Mouse (Mus musculus) adrenal gland, adult 10 weeks (tissue): ENCODE results near the gene Utp4. TPM values are rescaled to one million over a fixed set of nuclear protein-coding genes. Genes with fewer than 3 reads are reported as not detected.

ENCODE experiments used
- polyA plus RNA-seq: library from polyadenylated mRNA; stranded (reverse); fragments of 350-450 nt; fragmentation: Illumina TruSeq; extraction: RNeasy Lipid Tissue Mini Kit (QIAGEN cat#74804); gene quantifications from one replicate; pipeline ENCODE4 v1.2.3, GENCODE M21; 2014; ENCODE audit warnings: low read depth, low replicate concordance

Utp4 gene
- polyA plus RNA-seq: 35.2 TPM

GRCm38 (mm10) chr8:106893481-106894156 lies at the start of gene Utp4:
Utp4 (plus strand) TSS chr8:106893636.

GRCm38 (mm10) chr8:106870051-106870450 lies 23.4 kb upstream of the Utp4 start, which contains the start of gene Has3:
Has3 (plus strand) TSS chr8:106870242.

GRCm38 (mm10) chr8:106935324-106935869 lies 42.0 kb downstream of the Utp4 start, which contains the start of gene Sntb2:
Sntb2 (plus strand) TSS chr8:106935750.

Other genes starting within 250 kb of the Utp4 start
- gene Tango6, start 210.6 kb upstream of the Utp4 start, polyA plus RNA-seq: 1.2 TPM
- gene Has3, start 23.4 kb upstream of the Utp4 start, polyA plus RNA-seq: 0.29 TPM
- 36.1 TPM for gene Sntb2, start 42.1 kb downstream of the Utp4 start, polyA plus RNA-seq
- 53.2 TPM for gene Vps4a, start 137.6 kb downstream of the Utp4 start, polyA plus RNA-seq
- gene Pdf, start 155.0 kb downstream of the Utp4 start, polyA plus RNA-seq: 108 TPM
- 37.6 TPM for gene Cog8, start 163.1 kb downstream of the Utp4 start, polyA plus RNA-seq
- gene Nip7, start 163.2 kb downstream of the Utp4 start, polyA plus RNA-seq: 12.5 TPM
- gene Tmed6, start 172.0 kb downstream of the Utp4 start, polyA plus RNA-seq: not detected
- 32.7 TPM for gene Terf2, start 202.9 kb downstream of the Utp4 start, polyA plus RNA-seq